Mouse (Mus musculus): ENCODE measurements at regions not wholly inside any gene's neighbourhood (a gene's known extent, or its start where the extent isn't known, plus 50 kb on each side); places are given as distances from the start of the nearest gene placed in this dataset.

DNA sequence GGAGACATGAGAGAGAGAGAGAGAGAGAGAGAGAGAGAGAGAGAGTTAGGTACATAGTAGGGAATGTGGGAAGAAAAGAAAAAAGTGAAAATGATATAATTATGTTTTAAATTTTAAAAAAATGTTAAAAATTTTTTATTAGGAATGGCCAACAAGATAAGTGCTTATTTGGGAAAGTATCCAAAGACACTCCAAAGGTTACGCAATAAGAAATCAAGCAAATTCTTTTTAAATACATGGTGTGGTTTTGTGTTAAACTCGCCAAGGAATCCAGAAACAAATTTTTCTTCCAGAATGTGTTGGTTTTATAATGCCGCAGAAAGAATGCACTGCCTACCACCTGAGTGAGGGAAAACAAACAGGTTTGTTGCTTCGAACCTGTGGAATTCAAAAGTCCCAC is 617.9 kb downstream of the Kcnj2 start:
- TF ChIP-seq GATA1 (IDR thresholded peaks at IDR 0.05; ENCODE audit: low read length) = no peak

DNA sequence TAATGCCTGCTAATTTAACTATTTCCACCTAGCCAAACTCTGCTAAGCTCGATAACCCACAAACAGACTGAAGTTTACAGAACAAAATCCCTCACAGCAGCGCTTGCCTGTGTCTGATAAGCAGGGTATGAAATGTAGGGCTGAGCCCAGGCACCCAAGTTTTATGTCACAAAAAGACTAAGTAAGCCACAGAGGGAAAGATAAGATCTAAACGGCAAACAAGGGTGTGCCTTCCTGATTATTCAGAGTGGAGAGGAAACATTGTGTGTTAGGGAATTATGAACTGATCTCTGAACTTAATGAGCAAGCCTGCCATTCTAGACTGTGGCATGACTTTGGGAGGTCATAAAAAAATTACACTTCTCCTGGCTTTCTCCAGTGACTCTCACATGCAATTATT is 621.8 kb downstream of the Kcnj2 start:
- peak; percentile 91 for TF ChIP-seq GATA1 (IDR thresholded peaks at IDR 0.05; ENCODE audit: low read length)

DNA sequence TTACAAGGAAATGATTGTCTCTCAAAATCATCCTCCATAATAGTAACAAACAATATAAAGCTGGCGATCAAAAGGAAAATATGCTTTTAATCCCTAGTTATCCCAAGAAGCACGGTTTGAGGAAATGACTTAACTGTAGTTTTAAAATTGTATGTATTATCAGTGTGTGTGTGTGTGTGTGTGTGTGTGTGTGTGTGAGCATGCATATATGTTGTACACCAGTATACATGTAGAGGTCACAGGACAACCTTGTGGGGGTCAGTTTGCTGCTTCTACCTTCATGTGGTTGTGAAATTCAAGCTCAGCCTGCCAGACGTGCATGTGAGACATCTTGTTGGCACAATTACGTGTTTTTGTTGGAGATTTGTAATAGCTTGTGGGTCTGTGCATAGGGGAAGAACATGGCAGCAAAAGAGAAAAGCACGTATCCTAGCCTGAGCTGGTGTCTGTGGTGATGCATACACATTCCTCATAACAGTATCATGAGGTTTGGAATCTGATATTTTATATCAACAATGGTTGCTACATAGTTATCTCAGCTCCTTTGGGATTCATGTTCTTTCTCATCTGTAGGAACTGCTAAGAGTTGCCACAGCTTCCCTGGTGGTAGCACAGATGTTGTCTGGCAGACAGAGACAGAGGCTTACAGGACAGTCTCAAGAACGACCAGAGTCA is 622.4 kb downstream of the Kcnj2 start:
- no peak for TF ChIP-seq GATA1 (IDR thresholded peaks at IDR 0.05; ENCODE audit: low read length)

DNA sequence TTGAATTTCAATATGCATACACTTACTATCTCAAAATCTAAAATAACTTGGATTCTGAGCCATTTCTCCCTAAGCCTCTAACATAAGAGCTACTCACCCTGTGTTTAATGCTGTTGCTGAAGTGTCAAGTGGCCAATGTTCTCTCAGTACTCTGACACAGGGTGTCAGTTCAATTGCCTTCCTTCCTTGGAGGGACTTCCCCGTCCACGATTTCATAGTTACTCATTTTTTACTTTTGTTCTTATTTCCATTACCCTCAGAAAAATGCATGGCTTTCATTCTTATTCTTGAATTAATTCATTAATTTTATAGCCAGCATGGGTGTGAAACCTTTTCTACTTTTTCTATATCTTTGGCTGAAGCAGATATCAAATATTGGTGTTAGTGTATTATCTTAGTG is 623.9 kb downstream of the Kcnj2 start:
- no peak for TF ChIP-seq GATA1 (IDR thresholded peaks at IDR 0.05; ENCODE audit: low read length)

DNA sequence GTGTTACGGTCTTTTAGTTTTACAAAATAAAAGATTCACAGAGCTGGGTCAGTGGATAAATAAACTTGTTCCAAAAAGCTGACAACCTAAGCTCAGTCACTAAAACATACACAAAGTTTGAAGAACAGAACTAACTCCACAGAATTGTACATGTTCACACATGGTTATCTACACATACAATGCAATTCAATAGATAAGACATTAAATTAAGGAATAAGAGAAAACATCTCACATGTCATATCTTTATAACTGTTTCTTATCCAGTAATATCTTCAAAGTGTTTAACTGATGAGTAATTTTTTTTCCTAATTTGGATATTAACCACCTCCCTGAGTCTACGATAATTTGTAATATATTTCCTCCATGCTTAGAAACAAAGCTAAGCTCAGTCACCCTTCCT is 625.5 kb downstream of the Kcnj2 start:
- TF ChIP-seq GATA1 (IDR thresholded peaks at IDR 0.05; ENCODE audit: low read length) = no peak

DNA sequence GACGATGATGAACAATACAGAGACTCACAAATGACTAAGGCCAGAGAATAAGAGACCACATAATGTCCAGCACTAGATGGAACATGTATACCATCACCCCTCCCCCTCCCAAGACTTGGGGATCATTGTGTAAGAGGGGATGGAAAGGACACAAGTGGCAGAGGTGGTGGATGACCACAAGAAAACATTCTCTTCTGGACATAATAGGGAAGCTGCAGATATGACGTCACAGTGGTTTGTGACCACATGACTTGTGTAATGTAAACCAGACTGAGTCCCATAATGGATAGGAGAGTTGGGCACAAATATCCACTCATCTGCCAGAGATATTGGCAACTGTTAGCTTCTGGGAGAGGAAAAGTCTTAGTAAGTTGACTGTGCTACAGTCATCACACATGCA is 630.7 kb downstream of the Kcnj2 start:
- no peak for TF ChIP-seq GATA1 (IDR thresholded peaks at IDR 0.05; ENCODE audit: low read length)

DNA sequence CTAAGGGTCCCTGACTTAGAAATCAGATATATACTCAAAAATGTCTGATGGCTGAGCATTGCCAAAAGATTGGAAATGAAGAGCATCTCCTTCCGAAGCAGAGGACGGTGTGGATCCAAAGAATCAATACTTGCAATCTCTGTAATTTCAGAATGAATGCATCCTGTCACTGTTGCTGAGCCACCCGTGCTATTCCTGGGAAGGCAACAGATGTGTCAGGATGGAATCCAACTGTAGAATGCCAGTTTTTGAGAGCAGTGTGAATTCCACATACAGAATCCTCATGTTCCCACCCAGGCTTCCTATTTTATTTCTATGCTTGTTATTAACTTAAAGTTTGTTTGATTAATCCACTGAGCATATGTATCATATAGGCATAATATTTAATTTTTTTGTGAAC is 633.9 kb downstream of the Kcnj2 start:
- TF ChIP-seq GATA1 (IDR thresholded peaks at IDR 0.05; ENCODE audit: low read length) = no peak

DNA sequence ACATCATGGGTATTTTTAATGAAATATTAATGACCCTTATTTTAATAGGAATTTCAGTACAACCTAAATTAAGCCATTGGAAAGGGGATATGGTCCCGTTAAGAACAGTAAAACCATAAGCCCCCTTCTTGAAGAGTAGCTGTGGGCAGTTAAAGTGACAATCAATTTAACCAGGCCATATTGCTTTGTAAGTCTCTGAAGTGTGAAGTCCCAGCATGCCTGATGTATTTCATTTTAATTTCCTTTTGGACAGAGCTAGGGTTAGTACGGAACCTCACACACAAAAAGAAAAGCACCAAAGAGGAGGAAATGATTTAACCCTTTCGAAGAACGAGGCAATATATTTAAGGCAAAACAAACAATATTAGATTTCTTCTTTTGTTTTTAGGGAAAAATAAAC is 640.9 kb downstream of the Kcnj2 start:
- TF ChIP-seq GATA1 (IDR thresholded peaks at IDR 0.05; ENCODE audit: low read length) = no peak

DNA sequence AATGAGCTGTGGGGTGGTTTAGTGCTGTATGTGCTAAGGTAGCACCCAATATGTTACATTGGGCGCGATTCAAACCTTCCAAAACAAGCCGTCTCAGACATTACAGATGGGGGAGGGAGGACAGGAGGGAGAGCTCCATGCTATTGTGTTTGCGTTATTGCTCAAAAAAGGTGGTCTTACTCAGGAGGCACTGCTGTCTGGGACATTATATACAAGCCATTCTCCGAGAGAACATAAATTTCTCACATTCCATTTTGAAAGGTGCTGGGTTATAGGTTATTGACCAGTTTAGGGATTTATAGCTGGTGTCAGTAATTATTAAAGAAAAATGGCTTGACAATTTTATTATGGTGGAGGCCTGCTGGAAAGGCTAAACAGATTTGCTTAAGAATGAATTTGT is 649.4 kb downstream of the Kcnj2 start:
- TF ChIP-seq GATA1 (IDR thresholded peaks at IDR 0.05; ENCODE audit: low read length) = no peak

DNA sequence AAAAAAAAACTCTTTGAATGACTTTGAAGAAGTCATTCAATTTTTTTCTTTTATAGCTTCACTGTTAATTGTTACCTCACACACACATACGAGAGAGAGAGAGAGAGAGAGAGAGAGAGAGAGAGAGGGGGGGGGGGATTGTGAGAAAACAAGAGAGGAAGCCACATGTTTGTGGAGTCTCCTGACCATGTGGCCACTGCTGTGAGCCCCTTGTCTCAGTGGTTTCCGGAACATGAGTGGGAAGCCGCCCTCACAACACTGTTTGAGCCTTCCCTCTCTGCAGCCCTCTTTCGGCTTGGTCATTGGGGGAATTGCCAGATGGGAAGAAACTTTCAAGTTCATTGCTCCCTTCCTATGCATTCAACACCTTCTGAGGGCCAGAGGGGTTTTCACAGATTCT is 656.3 kb downstream of the Kcnj2 start:
- TF ChIP-seq GATA1 (IDR thresholded peaks at IDR 0.05; ENCODE audit: low read length) = no peak

DNA sequence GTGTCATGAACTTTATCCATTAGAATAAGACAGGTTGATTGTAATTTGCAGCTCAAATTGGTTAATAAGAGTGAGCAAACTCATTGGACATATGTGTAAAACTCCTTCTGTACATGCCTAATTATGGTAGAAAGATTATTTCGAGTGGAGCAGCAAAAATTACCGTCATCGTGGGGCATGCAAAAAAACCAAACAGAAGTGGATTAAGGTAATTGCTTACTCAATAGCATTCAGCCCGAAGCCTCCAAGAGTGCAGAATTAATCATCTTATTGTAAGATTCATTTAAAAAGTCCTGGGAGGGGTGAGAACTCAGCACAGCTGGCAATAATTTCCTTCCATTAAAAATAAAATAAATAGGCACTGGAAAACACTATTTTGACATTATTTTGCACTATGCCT is 662.2 kb downstream of the Kcnj2 start:
- no peak for TF ChIP-seq GATA1 (IDR thresholded peaks at IDR 0.05; ENCODE audit: low read length)

DNA sequence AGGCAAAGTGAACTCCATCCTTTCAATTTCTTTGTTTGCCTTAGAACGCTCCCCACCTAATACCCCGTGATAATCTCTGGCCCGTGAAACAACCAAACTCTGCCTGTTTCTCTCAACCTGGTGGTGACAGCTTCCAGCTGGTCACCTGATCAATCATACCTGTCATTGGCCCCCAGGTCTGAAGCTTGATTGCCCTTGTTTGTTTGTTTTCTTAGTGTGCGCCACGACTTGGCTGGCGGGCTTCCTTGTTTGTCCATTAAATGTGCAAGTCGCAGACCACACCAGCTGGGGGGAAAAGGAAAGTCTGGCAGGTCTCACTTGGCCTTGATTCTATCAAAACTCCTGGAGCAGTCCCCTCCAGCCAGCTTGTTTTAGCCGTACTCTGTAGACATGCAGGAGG is 666.1 kb downstream of the Kcnj2 start:
- no peak for TF ChIP-seq GATA1 (IDR thresholded peaks at IDR 0.05; ENCODE audit: low read length)

DNA sequence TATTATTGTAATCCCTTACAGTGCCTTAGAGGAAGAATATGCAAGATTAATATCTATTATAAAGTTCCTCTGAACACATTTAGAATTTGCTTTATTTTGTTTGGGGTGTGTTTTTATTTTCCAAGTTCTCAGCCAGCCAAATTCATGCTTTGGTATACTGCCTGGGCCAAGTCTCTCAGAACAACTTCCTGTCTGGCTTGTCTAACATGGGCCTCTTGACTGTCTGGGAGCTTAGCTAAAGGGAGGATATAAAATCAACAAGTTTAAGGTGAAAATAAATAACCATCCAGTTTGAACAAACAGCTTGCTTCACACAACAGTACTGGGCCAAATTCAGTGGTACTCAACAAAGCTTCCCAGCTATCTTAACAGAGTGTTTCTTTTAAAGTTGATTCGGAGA is 669.5 kb downstream of the Kcnj2 start:
- TF ChIP-seq GATA1 (IDR thresholded peaks at IDR 0.05; ENCODE audit: low read length) = no peak

DNA sequence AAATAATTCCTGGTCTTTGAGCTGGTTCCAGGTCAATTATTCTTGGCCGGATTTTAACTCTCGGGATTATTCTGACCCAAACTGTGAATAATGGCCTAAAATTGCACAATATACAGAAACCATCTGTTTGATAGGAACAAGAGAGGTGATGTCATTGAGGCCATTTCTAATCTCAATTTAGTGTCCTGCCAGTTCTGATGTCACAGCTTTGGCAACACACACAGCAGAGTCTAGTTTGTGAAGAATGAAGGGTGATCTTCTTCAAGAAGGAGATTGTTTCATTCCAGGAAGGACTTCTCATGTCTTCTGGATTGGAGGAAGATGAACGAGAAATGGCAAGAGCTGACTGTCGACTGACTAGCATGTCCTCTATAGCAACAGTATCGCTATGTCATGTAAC is 670.0 kb downstream of the Kcnj2 start:
- no peak for TF ChIP-seq GATA1 (IDR thresholded peaks at IDR 0.05; ENCODE audit: low read length)

DNA sequence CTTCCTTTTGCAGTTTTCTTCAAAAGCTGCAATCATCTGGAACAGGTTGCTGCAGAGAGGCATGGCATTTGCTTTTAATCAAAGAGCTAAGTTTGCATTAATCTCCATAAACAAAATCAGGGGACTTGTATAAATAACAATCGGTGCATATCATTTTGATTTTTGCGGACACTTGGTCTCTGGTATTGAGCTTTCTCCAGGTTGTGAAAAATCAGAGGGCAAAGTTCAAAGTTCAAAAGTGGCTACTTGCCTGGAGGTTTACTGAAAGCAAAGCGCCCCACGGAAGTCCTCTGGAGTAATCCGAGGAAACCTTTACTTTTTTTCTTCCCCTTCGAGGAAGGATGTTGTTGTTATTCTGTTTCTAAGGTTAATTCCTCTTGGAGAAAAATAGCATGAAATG is 677.4 kb downstream of the Kcnj2 start:
- no peak for TF ChIP-seq GATA1 (IDR thresholded peaks at IDR 0.05; ENCODE audit: low read length)

DNA sequence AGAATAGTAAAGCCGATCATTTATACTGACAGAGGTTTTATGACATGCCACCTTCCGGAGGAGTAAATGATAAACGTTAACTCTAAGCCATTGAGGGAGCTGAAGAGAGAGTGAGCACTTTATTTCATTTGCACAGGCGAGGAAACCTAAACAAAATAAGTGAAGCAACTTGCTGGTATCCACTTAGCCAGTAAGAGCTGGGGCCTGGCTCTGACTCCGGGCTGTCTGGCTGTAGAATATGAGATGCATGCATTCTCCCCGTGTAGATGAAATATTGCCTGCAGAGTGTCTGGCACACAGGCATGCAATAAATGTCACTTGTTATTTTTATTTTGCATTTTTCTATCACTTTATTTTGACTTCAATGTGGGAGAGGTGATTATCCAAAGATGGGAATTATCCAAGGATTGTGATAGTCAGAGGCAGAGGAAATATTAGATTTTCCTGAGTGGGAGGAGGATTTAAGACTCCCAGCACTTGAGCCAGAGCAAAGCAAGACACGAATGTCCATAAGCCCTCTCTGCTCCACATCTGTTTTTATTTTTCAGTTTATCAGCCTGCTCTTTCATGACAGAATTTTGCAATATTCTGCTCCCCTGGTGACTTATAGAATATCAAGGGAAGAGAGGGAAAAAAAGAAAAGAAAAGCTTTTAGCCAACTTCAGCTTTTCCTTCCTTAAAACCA is 681.4 kb downstream of the Kcnj2 start:
- TF ChIP-seq GATA1 (IDR thresholded peaks at IDR 0.05; ENCODE audit: low read length) = no peak

DNA sequence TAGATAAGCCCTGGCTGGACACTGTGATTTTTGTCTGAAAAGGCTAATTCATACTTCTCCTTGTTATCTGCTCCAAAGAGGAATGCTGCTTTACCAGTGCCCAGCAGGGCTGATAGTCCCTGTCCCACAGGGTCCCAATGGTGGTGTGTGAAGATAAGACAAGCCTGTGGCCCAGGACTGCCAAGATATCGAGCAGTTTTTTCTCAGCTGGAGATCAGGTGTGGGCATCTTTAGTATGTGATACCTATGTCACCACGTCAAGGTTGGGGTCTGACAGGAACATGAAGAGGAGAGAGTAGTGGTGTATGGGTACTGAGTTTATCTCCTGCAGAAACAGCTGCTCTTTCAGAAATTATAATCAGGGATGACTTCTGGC is 682.0 kb downstream of the Kcnj2 start:
- no peak for TF ChIP-seq GATA1 (IDR thresholded peaks at IDR 0.05; ENCODE audit: low read length)

DNA sequence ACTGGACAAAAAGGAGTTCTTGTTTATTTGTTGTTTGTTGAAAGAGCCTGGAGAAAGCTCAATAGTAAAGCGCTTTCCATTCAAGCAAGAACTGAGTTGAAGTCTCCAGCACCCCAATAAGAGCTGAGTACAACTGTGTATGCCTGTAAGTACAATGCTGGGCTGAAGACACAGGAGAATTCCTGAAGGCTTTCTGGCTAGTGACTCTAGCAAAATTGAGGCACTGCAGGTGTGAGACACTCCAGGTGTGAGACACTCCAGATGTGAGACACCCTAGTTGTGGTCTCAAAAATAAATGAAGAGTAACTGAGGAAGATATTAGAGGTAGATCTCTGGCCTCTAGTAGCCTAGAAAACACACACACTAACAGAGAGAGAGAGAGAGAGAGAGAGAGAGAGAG is 682.5 kb downstream of the Kcnj2 start:
- TF ChIP-seq GATA1 (IDR thresholded peaks at IDR 0.05; ENCODE audit: low read length) = no peak

Measured in G1E-ER4 (cell line).